Mouse (Mus musculus) erythroblast, adult 5-6 weeks (primary cell): ENCODE results near the gene Helz2. TPM values are rescaled to one million over a fixed set of nuclear protein-coding genes. Genes with fewer than 3 reads are reported as not detected.

Source experiments
- ATAC-seq: replicated peaks from 2 replicates; pipeline ENCODE4 v1.8.0; 2016; ENCODE audit warnings: moderate number of reproducible peaks, mild to moderate bottlenecking, moderate TSS enrichment, inconsistent platforms; ENCODE audit not compliant: poor library complexity, low FRiP score, severe bottlenecking
- total RNA-seq, 2 experiments: library from RNA; stranded (forward) in 1 of 2; stranded (reverse) in 1 of 2; fragments of 150-400 nt in 1 of 2; fragments of 200-764, 138-1000 nt in 1 of 2; gene quantifications; 2 replicates each; pipeline versions ENCODE4 v1.2.3 to v1.2.4; 2015 to 2017; ENCODE audit warnings: low replicate concordance in 2 of 2

Gene Helz2
- total RNA-seq (2015; ENCODE audit: low replicate concordance), result 8.6 and 10.0 TPM in 2 replicates
- 11.8 and 12.1 TPM in 2 replicates for total RNA-seq (2017; ENCODE audit: low replicate concordance)

- peak; percentile 75 for ATAC-seq
These were observed at the start of gene Helz2 for GRCm38 (mm10) chr2:181241602-181242313. TSS of gene Helz2 (minus strand) at chr2:181242027.

- no peak for ATAC-seq
These were observed 49.1 kb upstream of the Helz2 start for GRCm38 (mm10) chr2:181290937-181291336.

DNA sequence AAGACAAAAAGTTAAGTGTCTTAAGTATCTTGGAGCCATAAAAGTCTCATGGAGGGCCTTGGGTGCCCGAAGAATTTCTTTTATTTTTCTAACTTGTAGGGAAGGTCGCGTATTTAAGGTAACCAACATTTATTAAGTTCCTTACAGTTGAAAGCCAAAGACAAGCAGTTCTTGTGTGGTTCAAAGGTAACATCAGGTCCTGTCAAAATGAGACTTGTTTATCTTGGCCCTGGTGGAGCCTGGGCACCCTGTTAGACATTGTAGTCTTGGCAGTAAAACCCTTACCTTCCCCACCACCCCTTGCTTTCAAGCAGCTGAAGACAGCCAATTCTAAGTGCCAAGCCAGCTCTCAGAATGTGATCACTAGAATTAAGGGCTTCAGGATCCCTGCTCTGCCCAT lies 46.9 kb upstream of the Helz2 start:
- no peak for ATAC-seq

- peak; percentile 93 for ATAC-seq
These were observed 46.1 kb upstream of the Helz2 start, which contains the start of gene Gmeb2 for GRCm38 (mm10) chr2:181287958-181288350. TSS of gene Gmeb2 (minus strand) at chr2:181288035.

DNA sequence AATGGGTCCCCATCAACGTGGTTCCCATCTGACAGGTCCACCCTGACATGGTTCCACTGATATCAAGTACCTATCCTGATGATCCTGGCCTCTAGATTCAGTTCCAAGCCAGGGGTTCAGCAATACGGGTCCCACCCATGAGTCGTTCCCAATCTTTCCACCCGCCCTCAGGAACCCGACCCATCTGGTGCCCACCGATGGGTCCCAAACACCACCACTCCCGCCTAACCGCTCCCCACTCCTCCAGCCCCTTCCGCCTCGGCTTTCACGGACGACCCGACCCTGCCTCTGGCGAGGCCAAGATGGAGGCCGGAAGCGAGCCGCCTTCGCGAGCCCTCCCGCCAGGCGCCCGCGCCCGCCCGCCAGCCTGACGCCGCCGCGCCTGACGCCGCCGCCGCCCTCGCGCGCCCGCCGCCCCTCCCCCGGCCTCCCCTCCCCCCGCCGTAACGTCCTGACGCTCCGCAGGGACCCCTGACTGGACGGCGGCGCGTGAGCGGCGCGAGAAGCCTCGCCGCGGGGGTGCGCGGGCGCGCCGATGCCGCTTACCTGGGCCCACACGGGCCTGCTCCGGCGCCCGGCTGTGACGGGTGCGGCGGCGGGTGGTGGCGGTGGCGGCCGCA lies 45.6 kb upstream of the Helz2 start:
- ATAC-seq, result peak; percentile 61

DNA sequence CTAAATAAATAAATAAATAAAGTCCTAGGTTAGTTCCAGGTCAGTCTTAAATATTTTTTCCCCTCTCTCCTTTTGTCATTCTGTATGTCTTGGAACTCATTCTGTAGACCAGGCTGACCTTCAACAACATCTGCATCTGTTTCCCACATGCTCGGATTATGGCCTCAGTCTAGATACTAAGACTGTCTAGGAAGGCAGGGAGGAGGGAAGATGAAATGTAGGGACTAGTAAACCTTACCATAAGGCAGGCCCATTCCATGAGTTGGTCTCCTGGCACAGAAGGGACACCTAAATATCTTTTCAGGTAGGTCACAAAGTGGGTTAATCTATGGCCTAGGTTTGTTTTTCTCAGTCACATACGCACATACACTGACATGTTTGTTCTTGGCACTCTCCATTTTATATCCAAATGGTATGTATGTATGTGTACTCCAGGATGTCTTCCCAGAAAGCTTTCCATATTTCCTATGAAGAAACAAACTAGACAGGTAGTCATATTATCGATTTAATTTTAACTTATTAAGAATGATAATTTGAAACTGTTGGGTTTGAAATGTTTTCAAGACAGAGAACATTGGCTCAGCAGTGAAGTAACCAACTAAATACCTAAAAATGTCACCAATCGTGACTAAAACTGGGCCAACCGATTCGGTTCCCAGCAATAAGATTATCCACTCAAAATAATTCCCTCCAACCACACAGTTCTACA lies 45.0 kb upstream of the Helz2 start:
- ATAC-seq, result no peak

DNA sequence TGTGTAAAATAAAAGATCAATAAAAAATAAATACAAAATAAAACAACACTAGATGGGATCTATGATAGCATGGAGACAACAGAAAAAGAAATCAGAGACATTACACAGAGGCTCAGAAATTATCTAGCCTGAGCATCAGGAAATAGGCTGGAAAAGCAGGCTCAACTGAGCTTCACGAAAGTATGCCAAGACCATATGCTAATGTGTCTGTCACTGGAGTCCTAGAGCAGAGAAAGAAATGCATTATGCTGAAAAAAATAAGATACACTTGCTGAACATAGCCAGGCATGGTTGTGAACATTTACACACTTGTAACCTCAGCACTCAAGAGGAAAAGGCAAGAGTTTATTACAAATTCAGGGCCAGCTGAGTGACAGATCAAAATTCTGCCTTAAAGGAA lies 38.1 kb upstream of the Helz2 start:
- no peak for ATAC-seq

- ATAC-seq, result no peak
These were observed 36.0 kb upstream of the Helz2 start for GRCm38 (mm10) chr2:181277866-181278265.

DNA sequence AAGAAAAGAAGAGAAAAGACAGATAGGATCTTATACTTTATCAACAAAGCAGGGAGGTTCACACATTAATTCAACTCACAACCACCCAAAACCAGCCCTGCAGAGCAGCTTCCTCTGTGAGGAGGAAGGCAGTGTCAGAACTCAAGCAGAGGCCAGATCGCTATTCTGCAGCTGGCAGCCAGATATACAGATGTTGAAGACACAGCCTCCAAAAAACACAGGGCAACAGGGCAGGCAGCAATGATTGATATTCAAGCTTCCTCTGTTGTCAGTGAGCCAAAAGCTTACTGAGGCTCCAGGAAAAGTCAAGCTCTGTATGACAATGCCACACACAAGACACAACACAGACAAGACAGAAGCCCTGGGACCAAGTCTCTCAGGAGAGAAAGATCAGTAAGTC lies 34.9 kb upstream of the Helz2 start:
- no peak for ATAC-seq

DNA sequence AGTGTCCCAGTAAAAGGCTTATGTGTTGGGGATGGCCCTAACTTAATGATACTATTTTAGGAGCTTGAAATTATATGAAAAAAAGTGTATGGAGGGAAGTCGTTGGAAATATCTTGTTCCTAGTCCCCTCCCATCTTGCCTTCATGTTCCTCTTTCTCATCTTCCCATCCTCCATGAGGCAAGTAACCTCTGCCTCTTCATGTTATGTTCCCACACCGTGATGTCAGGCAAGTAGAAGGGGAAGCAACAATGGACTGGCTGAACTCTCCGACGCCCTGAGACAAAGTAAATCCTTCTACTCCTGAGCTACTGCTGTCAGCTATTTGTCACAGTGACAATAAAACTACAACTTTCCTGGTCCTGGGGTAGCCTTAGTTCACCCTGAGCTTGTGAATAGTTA lies 32.8 kb upstream of the Helz2 start:
- no peak for ATAC-seq

- ATAC-seq, result no peak
These were observed 32.0 kb upstream of the Helz2 start for GRCm38 (mm10) chr2:181273829-181274228.

DNA sequence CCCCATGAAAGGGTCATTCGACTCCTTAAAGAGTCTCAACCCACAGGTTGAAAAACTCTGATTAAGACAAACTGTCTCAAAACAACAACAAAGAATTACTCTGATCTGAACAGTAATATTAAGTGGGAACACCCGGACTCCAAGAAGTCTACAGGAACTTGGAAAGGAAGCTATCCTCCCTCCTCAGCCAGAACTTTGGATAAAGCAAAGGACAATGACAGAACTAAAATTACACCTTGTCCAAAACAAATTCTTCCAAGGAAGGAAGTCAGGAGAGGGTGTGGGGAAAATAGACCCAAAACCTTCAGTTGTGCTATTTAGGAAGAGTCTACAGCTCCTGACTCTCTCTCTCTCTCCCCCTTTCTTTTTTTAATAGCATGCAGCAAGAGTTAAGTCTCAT lies 30.3 kb upstream of the Helz2 start:
- ATAC-seq, result no peak

DNA sequence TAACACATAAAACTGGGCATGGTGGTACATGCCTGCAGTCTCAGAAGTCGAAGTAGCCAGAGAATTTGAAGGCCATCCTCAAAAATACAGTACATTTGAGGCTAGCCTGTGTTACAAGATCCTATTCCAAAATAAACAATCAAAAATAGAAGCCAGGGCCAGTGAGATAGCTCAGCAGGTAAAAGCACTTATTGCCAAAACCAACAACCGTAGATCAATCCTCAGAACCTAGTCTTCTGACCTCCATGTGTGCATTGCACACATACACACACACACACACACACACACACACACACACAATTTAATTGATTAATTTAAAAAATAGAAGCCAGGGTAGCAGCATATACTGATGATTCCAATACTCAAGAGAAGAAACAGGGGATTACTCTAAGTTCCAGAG lies 25.0 kb upstream of the Helz2 start:
- ATAC-seq, result no peak

GRCm38 (mm10) chr2:181253248-181253647 lies 11.4 kb upstream of the Helz2 start:
- no peak for ATAC-seq

DNA sequence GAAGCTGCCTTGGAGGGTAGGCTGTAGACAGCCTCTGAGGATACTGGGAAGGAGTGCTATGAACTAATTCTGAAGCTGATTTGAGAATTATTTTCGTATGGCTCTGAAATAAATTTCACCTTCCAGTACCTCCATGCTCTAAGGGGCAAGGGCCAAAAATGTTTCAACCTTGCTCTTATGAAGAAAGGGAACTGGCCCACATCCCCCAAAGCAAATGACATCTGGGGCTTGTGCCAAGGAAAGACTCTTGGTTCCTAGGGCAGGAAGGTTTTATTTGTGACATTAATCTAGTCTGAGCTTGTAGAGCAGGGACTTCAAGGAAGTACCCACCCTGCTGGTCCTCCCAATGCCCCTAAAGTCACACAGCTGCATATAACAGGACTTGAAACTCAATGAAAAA lies 10.0 kb upstream of the Helz2 start:
- ATAC-seq, result no peak

DNA sequence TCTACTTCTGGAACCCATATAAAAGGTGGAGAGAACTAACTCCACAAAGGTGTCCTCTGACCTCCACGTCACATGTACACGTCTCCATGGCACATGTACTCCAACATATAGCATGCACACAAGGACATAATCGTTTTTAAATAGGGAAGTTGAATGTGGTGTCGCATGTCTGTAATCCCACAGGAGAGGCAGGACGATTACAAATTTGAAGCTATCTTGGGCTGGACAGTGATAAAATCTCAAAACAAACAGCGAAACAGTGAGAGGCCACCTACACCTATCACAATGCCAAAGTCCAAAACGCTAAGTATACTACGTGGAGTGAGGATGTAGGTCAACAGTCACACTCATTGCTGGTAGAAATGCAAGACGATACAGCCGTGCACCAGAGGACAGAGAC lies 7.4 kb upstream of the Helz2 start:
- no peak for ATAC-seq

- no peak for ATAC-seq
These were observed 3.2 kb upstream of the Helz2 start for GRCm38 (mm10) chr2:181245031-181245430.

DNA sequence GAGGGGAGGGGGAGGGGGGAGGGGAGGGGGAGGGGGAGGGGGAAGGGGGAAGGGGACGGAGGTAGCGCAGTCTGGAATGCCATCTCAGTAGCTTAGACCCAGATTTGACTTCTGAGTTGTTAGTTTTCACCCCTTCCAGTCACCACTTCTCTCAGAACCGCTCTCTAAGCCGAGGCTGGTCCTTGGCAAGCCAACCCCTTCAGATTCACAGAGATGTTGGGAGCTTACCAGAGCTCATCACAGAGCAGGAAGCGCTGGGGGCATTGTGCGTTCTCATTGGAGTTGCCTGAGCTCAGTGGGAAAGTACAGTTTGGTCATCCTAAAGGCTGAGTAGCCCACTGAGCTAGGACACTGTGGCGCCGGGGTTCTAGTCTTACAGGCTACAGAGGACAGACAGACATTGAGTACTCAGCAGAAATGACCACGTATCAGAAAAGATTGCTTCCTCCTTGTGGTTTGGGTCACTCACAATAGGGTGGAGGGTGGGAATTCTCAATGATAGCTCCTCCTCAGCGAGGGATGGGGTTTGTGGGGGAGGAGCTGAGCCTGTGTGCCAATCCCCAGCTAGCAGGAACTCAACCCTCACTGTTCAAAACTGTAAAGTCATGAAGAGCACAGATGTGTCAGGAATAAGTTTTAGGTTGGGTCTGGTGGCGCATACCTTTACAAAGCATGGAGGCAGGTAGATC lies 2.0 kb upstream of the Helz2 start:
- no peak for ATAC-seq

GRCm38 (mm10) chr2:181242314-181242665 lies 463 bp upstream of the Helz2 start:
- ATAC-seq, result no peak

DNA sequence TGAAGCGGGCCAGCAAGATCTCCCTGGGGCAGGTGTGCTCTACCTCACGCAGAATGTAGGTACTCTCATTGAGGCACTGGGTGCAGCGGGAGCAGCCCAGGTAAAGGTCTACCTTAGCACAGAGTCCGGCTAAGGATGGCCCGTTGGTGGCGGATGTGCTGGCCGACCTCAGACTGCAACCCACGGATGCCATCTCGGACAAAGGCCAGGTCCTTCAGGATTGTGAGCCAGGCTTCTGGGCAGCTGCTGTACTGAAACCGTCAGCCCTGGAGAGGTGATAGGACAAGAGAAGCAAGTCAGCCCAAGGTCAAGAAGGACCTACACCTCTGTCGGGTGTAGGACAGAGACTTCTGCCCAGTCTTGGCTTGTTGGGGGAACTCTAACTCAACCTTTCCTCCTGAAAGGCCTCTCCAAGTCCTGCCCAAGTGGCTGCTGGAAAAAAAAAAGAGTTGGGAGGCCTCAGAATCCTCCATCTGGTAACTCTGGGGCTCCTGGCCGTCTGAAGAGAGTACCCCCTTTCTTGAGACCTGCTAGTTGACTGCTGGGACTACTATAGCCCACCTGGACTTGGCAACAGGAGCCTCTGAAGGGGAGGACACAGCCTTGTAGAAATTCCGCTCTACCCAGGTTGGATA lies 904 bp downstream of the Helz2 start:
- no peak for ATAC-seq
